Mouse (Mus musculus): ENCODE measurements around the gene Oasl1.
A peak's percentile ranks its signal among the peaks of the same experiment; 100 is the strongest.

The Oasl1 gene

GRCm38 (mm10) chr5:114968651-114969050 lies 45.6 kb downstream of the Oasl1 start:
- no peak for DNase-seq (ENCODE audit: low spot score in 2 of 2)

- DNase-seq (ENCODE audit: low spot score in 2 of 2) = no peak
Measured at GRCm38 (mm10) chr5:114969064-114969463, 46.0 kb downstream of the Oasl1 start.

- DNase-seq (ENCODE audit: low spot score in 2 of 2) = no peak
Measured at GRCm38 (mm10) chr5:114969609-114970215, 46.7 kb downstream of the Oasl1 start.

GRCm38 (mm10) chr5:114970824-114971227 lies 47.8 kb downstream of the Oasl1 start, which contains the start of gene Hnf1a:
Gene Hnf1a (minus strand): TSS chr5:114971094.
- no peak for DNase-seq (ENCODE audit: low spot score in 2 of 2)

GRCm38 (mm10) chr5:114972201-114972600 lies 49.2 kb downstream of the Oasl1 start:
- no peak for DNase-seq (ENCODE audit: low spot score in 2 of 2)

GRCm38 (mm10) chr5:114973131-114973530 lies 50.1 kb downstream of the Oasl1 start:
- DNase-seq (ENCODE audit: low spot score in 2 of 2) = no peak

GRCm38 (mm10) chr5:114976935-114977334 lies 53.9 kb downstream of the Oasl1 start:
- DNase-seq (ENCODE audit: low spot score in 2 of 2) = no peak

GRCm38 (mm10) chr5:114978473-114978872 lies 55.4 kb downstream of the Oasl1 start:
- peak in 1 of 2 experiments; percentile 46 for DNase-seq (ENCODE audit: low spot score in 2 of 2)

GRCm38 (mm10) chr5:114978888-114979249 lies 55.8 kb downstream of the Oasl1 start:
- DNase-seq (ENCODE audit: low spot score in 2 of 2) = peak in 1 of 2 experiments; percentile 11

- DNase-seq (ENCODE audit: low spot score in 2 of 2) = peak; percentile 55 to 74
Measured at GRCm38 (mm10) chr5:114979250-114980121, 56.4 kb downstream of the Oasl1 start.

- DNase-seq (ENCODE audit: low spot score in 2 of 2) = no peak
Measured at GRCm38 (mm10) chr5:114980122-114980748, 57.2 kb downstream of the Oasl1 start.

GRCm38 (mm10) chr5:114982001-114982400 lies 59.0 kb downstream of the Oasl1 start:
- no peak for DNase-seq (ENCODE audit: low spot score in 2 of 2)

- no peak for DNase-seq (ENCODE audit: low spot score in 2 of 2)
Measured at GRCm38 (mm10) chr5:114985074-114985473, 62.0 kb downstream of the Oasl1 start.
